Mouse (Mus musculus): ENCODE data around the gene Tmem51. TPM values are rescaled to one million over a fixed set of nuclear protein-coding genes. Genes with fewer than 3 reads are reported as not detected.
A peak's percentile ranks its signal among the peaks of the same experiment; 100 is the strongest.
"Not testable (repeated sequence)": the region's sequence is repeated elsewhere in the genome, so short reads cannot be mapped to it uniquely, and the experiment has no call there.

Tmem51 gene
- polyA plus RNA-seq, 1 experiment, result 16.8 TPM

DNA sequence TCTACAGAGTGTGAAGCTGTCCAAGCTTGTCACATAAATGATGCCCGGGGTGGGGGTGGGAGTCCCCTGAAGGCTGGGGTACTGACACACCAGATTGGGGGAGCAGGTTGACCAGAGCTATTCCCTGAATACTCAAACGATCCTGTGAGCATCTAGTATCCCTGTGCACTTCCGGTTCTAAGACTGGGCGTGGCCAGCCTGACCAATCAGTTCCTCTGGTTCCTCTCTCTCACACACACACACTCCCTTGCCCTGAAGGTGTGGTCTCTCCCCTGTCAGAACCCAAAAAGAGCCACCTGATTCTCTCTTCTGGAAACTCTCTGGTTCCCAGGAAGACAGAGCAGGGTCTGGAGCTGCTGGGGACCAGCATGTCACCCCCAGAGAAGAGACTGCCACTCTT is 30.8 kb downstream of the Tmem51 start:
- TF ChIP-seq CTCF (IDR thresholded peaks at IDR 0.05; ENCODE audit: low read depth, low read length), result no peak
- no peak for TF ChIP-seq POLR2A (IDR thresholded peaks at IDR 0.05; ENCODE audit: insufficient read depth, low read length)
- no peak for TF ChIP-seq EP300 (IDR thresholded peaks at IDR 0.05; ENCODE audit: insufficient read depth, low read depth, low read length)
- peaks cover 16% of the 10 kb centered on the region for H3K4me1 ChIP-seq (ENCODE audit: control insufficient read depth, insufficient read depth, low read length)
- no peaks in the 10 kb centered on the region for H3K9me3 ChIP-seq (replicated peaks; ENCODE audit: control insufficient read depth, insufficient read depth, low read length, poor library complexity, severe bottlenecking)
- H3K9ac ChIP-seq (ENCODE audit: low read depth, poor library complexity, severe bottlenecking), result no peak overlapping the region
- H3K27ac ChIP-seq (ENCODE audit: insufficient read depth, low read length), result no peak overlapping the region
- H3K27me3 ChIP-seq (ENCODE audit: control insufficient read depth, insufficient read depth, low read length, poor library complexity, severe bottlenecking), result no peaks in the 10 kb centered on the region
- no peak overlapping the region for H3K4me3 ChIP-seq (ENCODE audit: low read depth, low read length)
- no peaks in the 10 kb centered on the region for H3K36me3 ChIP-seq (ENCODE audit: control insufficient read depth, insufficient read depth, low read length, poor library complexity, severe bottlenecking)

DNA sequence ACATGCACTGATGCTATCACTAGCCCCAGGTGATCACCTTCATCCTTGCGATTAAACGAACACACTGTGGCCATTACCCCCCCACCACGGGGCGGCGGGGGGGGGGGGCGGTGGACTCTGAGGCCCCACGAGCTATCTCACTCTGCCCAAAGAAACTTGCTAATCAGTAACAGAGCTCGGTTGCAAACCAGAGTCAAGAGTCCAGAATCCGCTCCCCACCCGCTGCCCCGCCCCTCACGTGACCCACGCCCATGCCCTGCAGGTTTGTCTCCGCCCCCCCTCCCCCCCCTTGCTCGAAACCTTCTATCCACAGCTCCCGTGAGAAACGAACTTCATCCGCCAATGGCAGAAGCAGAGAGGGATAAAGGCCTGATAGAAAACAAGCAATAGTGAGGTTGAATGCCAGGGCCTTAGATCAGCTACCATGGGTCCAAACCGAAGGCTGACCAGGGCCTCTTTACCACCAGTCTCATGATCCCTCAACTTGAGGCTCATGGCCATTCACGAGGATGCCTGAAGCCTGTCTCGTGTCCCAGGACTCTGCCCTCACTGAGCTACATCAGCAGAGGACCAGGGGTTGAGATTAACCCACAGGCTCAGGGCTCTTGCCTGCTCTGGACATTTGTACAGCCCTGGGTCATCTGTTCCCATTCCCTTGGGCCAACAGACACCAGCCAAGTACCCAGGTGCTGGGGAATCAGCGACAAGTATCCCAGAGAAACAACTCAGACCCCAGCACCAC is 31.5 kb downstream of the Tmem51 start:
- H3K27ac ChIP-seq (ENCODE audit: insufficient read depth, low read length), result peak overlapping the region; percentile 16; the same call in 1 of the 2 replicates
- TF ChIP-seq POLR2A (IDR thresholded peaks at IDR 0.05; ENCODE audit: insufficient read depth, low read length) (no peak), CTCF (IDR thresholded peaks at IDR 0.05; ENCODE audit: low read depth, low read length) (no peak), EP300 (IDR thresholded peaks at IDR 0.05; ENCODE audit: insufficient read depth, low read depth, low read length) (no peak)
- H3K4me3 ChIP-seq (ENCODE audit: low read depth, low read length), result no peak overlapping the region
- H3K9ac ChIP-seq (ENCODE audit: low read depth, poor library complexity, severe bottlenecking), result peak overlapping the region; percentile 13; the same call in 1 of the 2 replicates
- no peaks in the 10 kb centered on the region for H3K36me3 ChIP-seq (ENCODE audit: control insufficient read depth, insufficient read depth, low read length, poor library complexity, severe bottlenecking)
- no peaks in the 10 kb centered on the region for H3K27me3 ChIP-seq (ENCODE audit: control insufficient read depth, insufficient read depth, low read length, poor library complexity, severe bottlenecking)
- H3K4me1 ChIP-seq (ENCODE audit: control insufficient read depth, insufficient read depth, low read length), result peaks cover 16% of the 10 kb centered on the region
- no peaks in the 10 kb centered on the region for H3K9me3 ChIP-seq (replicated peaks; ENCODE audit: control insufficient read depth, insufficient read depth, low read length, poor library complexity, severe bottlenecking)

DNA sequence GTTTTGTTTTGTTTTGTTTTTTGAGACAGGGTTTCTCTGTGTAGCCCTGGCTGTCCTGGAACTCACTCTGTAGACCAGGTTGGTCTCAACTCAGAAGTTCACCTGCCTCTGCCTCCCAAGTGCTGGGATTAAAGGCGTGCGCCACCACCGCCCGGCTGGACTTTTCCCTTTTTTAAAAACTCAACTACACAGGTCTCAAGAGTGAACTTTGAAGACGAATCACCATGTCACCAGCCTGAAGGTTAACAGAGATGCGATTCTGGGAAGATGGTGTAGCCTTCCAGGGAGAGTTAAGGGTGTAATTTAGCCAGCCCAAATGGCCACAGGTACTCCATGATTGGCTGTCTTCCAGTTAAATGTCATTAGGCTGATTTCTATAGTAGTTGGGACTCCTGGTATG is 32.2 kb downstream of the Tmem51 start:
- not testable (repeated sequence) for H3K9ac ChIP-seq (ENCODE audit: low read depth, poor library complexity, severe bottlenecking); H3K27ac ChIP-seq (ENCODE audit: insufficient read depth, low read length); H3K9me3 ChIP-seq (replicated peaks; ENCODE audit: control insufficient read depth, insufficient read depth, low read length, poor library complexity, severe bottlenecking); H3K27me3 ChIP-seq (ENCODE audit: control insufficient read depth, insufficient read depth, low read length, poor library complexity, severe bottlenecking); H3K4me3 ChIP-seq (ENCODE audit: low read depth, low read length); H3K36me3 ChIP-seq (ENCODE audit: control insufficient read depth, insufficient read depth, low read length, poor library complexity, severe bottlenecking)
- H3K4me1 ChIP-seq (ENCODE audit: control insufficient read depth, insufficient read depth, low read length), result peaks cover 16% of the 10 kb centered on the region

DNA sequence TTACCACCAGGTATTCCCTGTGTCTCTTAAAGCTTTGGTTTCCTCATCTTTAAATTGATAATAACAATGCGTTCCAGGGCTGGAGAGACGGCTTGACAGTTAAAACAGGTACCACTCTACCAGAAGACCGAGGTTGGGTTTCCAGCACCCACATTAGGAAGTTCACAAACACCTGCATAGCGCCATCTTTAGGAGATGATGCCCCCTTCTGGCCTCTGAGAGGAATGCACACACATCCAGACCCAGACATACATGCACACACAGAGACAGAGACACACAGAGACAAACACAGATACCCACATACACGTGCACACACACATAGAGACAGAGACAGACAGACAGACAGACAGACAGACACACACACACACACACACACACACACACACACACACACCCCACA is 34.1 kb downstream of the Tmem51 start:
- Histone ChIP-seq H3K27ac (ENCODE audit: insufficient read depth, low read length) (no peak overlapping the region), H3K9ac (ENCODE audit: low read depth, poor library complexity, severe bottlenecking) (no peak overlapping the region), H3K4me1 (ENCODE audit: control insufficient read depth, insufficient read depth, low read length) (peaks cover 16% of the 10 kb centered on the region), H3K4me3 (ENCODE audit: low read depth, low read length) (no peak overlapping the region), H3K36me3 (ENCODE audit: control insufficient read depth, insufficient read depth, low read length, poor library complexity, severe bottlenecking) (no peaks in the 10 kb centered on the region), H3K9me3 (replicated peaks; ENCODE audit: control insufficient read depth, insufficient read depth, low read length, poor library complexity, severe bottlenecking) (no peaks in the 10 kb centered on the region), H3K27me3 (ENCODE audit: control insufficient read depth, insufficient read depth, low read length, poor library complexity, severe bottlenecking) (no peaks in the 10 kb centered on the region)
- TF ChIP-seq CTCF (IDR thresholded peaks at IDR 0.05; ENCODE audit: low read depth, low read length) (peak; percentile 21), POLR2A (IDR thresholded peaks at IDR 0.05; ENCODE audit: insufficient read depth, low read length) (no peak)

DNA sequence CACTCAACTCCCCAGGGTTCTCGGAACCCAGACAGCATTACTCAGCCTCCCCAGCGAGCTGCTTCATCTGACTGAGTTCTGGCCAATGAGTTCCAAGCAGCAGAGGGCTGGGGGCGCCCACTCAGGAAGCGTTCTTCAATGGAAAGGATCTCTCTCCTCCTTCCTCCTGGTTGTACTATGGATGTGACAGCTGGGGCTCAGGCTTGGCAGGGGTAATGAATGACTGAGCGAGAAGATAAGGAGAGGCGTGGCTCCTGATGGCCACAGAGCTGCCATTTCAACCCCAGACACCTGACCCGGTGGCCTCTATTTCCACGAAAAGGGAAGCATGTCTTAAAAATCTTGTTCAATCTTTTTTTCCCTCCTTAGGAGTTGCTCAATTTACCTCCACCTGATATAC is 35.7 kb downstream of the Tmem51 start:
- H3K36me3 ChIP-seq (ENCODE audit: control insufficient read depth, insufficient read depth, low read length, poor library complexity, severe bottlenecking), result no peaks in the 10 kb centered on the region
- no peaks in the 10 kb centered on the region for H3K27me3 ChIP-seq (ENCODE audit: control insufficient read depth, insufficient read depth, low read length, poor library complexity, severe bottlenecking)
- peaks cover 10% of the 10 kb centered on the region for H3K4me1 ChIP-seq (ENCODE audit: control insufficient read depth, insufficient read depth, low read length)
- no peak overlapping the region for H3K9ac ChIP-seq (ENCODE audit: low read depth, poor library complexity, severe bottlenecking)
- no peak for TF ChIP-seq EP300 (IDR thresholded peaks at IDR 0.05; ENCODE audit: insufficient read depth, low read depth, low read length)
- TF ChIP-seq CTCF (IDR thresholded peaks at IDR 0.05; ENCODE audit: low read depth, low read length), result no peak
- no peak for TF ChIP-seq POLR2A (IDR thresholded peaks at IDR 0.05; ENCODE audit: insufficient read depth, low read length)
- no peaks in the 10 kb centered on the region for H3K9me3 ChIP-seq (replicated peaks; ENCODE audit: control insufficient read depth, insufficient read depth, low read length, poor library complexity, severe bottlenecking)
- H3K4me3 ChIP-seq (ENCODE audit: low read depth, low read length), result no peak overlapping the region
- no peak overlapping the region for H3K27ac ChIP-seq (ENCODE audit: insufficient read depth, low read length)

DNA sequence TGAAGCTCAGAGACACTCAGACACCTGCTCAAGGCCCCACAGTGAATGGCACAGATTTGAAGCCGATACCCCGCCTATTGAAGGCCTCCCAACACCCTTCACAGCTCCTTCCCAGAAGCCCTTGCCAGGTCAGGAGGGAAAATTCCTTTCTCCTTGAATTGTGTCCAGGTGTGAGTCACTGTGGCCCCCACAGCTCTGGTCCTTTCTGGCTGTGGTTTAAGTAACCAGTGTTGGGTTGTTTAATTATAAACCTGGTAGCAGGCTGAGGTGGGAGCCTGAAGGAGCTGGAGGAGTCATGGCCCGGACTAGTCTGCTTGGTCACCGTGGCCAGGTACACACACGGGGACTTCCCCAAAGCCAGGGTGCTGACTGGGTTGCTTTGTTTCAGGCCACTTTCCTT is 37.1 kb downstream of the Tmem51 start:
- Histone ChIP-seq H3K4me1 (ENCODE audit: control insufficient read depth, insufficient read depth, low read length) (peaks cover 9% of the 10 kb centered on the region), H3K36me3 (ENCODE audit: control insufficient read depth, insufficient read depth, low read length, poor library complexity, severe bottlenecking) (no peaks in the 10 kb centered on the region), H3K4me3 (ENCODE audit: low read depth, low read length) (no peak overlapping the region), H3K9me3 (replicated peaks; ENCODE audit: control insufficient read depth, insufficient read depth, low read length, poor library complexity, severe bottlenecking) (no peaks in the 10 kb centered on the region), H3K27me3 (ENCODE audit: control insufficient read depth, insufficient read depth, low read length, poor library complexity, severe bottlenecking) (no peaks in the 10 kb centered on the region), H3K9ac (ENCODE audit: low read depth, poor library complexity, severe bottlenecking) (no peak overlapping the region), H3K27ac (ENCODE audit: insufficient read depth, low read length) (no peak overlapping the region)
- TF ChIP-seq CTCF (IDR thresholded peaks at IDR 0.05; ENCODE audit: low read depth, low read length), result no peak
- no peak for TF ChIP-seq POLR2A (IDR thresholded peaks at IDR 0.05; ENCODE audit: insufficient read depth, low read length)
- no peak for TF ChIP-seq EP300 (IDR thresholded peaks at IDR 0.05; ENCODE audit: insufficient read depth, low read depth, low read length)
